Mouse (Mus musculus) forebrain, embryonic 15.5 days (tissue): Measurements from ENCODE around the gene Nup214. TPM values are rescaled to one million over a fixed set of nuclear protein-coding genes. Genes with fewer than 3 reads are reported as not detected.

Experiments used
- ATAC-seq: fragments of 200-750 bp; cut with Nextera tagmentation; replicated peaks from 2 replicates; pipeline ENCODE4 v1.8.0; 2017; ENCODE audit warnings: mild to moderate bottlenecking, moderate TSS enrichment, moderate library complexity
- H3K27ac ChIP-seq: fragments of 300-500 bp; sonication (generic); replicated peaks from 2 replicates; pipeline ENCODE4 v1.5.1; 2015; ENCODE audit warnings: mild to moderate bottlenecking, inconsistent platforms
- H3K27me3 ChIP-seq: fragments of 300-500 bp; sonication (generic); 2 replicates; pipeline ENCODE4 v1.6.1; 2015; ENCODE audit warnings: inconsistent platforms
- H3K36me3 ChIP-seq: fragments of 300-500 bp; sonication (generic); 2 replicates; pipeline ENCODE4 v1.6.1; 2015; ENCODE audit warnings: mild to moderate bottlenecking, inconsistent platforms
- H3K4me1 ChIP-seq: fragments of 300-500 bp; sonication (generic); 2 replicates; pipeline ENCODE4 v1.6.1; 2015; ENCODE audit warnings: inconsistent platforms
- H3K4me2 ChIP-seq: fragments of 300-500 bp; sonication (generic); replicated peaks from 2 replicates; pipeline ENCODE4 v1.6.1; 2015; ENCODE audit warnings: mild to moderate bottlenecking, inconsistent platforms
- H3K4me3 ChIP-seq: fragments of 300-500 bp; sonication (generic); 2 replicates; pipeline ENCODE4 v1.5.1; 2015; ENCODE audit warnings: mild to moderate bottlenecking, inconsistent platforms
- H3K9ac ChIP-seq: fragments of 300-500 bp; sonication (generic); replicated peaks from 2 replicates; pipeline ENCODE4 v1.6.1; 2015; ENCODE audit warnings: mild to moderate bottlenecking, inconsistent platforms
- H3K9me3 ChIP-seq: fragments of 300-500 bp; sonication (generic); 2 replicates; pipeline ENCODE4 v1.6.1; 2016; ENCODE audit warnings: inconsistent platforms
- WGBS: fragments of 180-500 bp; shearing (Covaris S2); methylation state at CpG from one replicate; pipeline ENCODE4 v1.1.7; 2015; ENCODE audit warnings: mixed read lengths; 5-methylcytosine and 5-hydroxymethylcytosine counted together
- polyA plus RNA-seq: library from polyadenylated mRNA; unstranded; fragments of >200 nt; fragmentation: Nextera tagmentation; extraction: Ambion mirVana; gene quantifications from 2 replicates; pipeline ENCODE4 v1.2.1, GENCODE M21; 2015

Gene Nup214
- 72.9 and 77.6 TPM in 2 replicates for polyA plus RNA-seq

- H3K9ac ChIP-seq = peak within 1 kb of the TSS; percentile 90
- H3K27ac ChIP-seq = peak within 1 kb of the TSS; percentile 83
- H3K4me2 ChIP-seq = peak within 1 kb of the TSS; percentile 72
- H3K27me3 ChIP-seq = no peaks in the 10 kb centered on the region
- peaks cover 49% of the 10 kb centered on the region for H3K36me3 ChIP-seq
- under 1% methylated on average over 60 of the region's 60 CpGs for WGBS
- H3K9me3 ChIP-seq = no peaks in the 10 kb centered on the region
- H3K4me1 ChIP-seq = peaks cover 17% of the 10 kb centered on the region
- H3K4me3 ChIP-seq = peak within 1 kb of the TSS; percentile 85
- peak; percentile 99 for ATAC-seq
Observed at GRCm38 (mm10) chr2:31974141-31974808, at the start of gene Nup214. Gene Nup214 (plus strand): TSS chr2:31974436.

DNA sequence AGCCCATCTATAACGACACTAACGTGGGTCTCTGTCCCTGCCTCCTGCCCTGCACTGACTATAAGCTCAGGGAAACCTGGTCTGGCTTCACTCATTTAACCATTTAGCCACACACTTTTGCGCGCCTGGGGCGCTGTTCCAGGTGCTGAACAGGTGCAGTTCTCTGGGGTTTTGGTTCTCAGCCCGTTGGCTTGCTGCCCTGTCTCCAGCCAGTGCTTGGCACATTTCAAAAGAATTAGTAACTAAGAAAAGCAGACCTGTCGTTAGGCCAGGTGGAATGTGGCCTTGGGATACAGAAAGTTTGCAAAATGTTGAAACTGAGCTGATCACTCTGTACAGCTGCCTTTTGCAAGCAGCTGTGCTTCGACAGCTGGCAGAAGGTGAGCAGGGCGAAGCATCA is 49.4 kb upstream of the Nup214 start:
- WGBS = 30% methylated on average over 9 of the region's 9 CpGs
- H3K9ac ChIP-seq = no peak overlapping the region
- no peak overlapping the region for H3K27ac ChIP-seq
- no peak overlapping the region for H3K4me3 ChIP-seq
- H3K4me2 ChIP-seq = no peak overlapping the region
- no peaks in the 10 kb centered on the region for H3K9me3 ChIP-seq
- ATAC-seq = no peak
- H3K4me1 ChIP-seq = no peaks in the 10 kb centered on the region
- no peaks in the 10 kb centered on the region for H3K27me3 ChIP-seq
- no peaks in the 10 kb centered on the region for H3K36me3 ChIP-seq

- ATAC-seq = no peak
- Histone ChIP-seq H3K4me3 (no peak overlapping the region), H3K4me2 (no peak overlapping the region), H3K4me1 (no peaks in the 10 kb centered on the region), H3K36me3 (no peaks in the 10 kb centered on the region), H3K9me3 (no peaks in the 10 kb centered on the region), H3K27ac (no peak overlapping the region), H3K9ac (no peak overlapping the region), H3K27me3 (no peaks in the 10 kb centered on the region)
- WGBS = 58% methylated on average over 4 of the region's 4 CpGs
Observed at GRCm38 (mm10) chr2:31925936-31926335, 48.3 kb upstream of the Nup214 start.

DNA sequence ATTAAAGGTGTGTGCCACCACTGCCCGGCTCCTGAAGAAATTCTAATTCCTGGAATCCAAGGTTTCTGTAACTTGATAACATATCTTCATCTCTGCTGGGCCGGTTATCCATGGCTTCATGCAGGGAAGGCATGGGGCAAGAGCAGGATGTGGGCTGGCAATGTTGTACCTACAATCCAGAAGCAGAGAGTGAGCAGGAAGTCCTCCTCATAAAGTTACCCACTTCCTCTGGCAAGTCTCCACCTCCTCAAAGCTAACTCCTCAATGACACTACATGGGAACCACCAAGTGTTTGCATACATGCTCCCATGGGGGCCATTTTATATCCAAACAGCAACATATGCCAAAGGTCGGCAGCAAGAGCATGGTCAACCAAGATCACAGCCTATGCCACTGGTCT is 44.6 kb upstream of the Nup214 start:
- ATAC-seq = no peak
- Histone ChIP-seq H3K36me3 (no peaks in the 10 kb centered on the region), H3K9ac (no peak overlapping the region), H3K9me3 (no peaks in the 10 kb centered on the region), H3K4me1 (no peaks in the 10 kb centered on the region), H3K4me3 (no peak overlapping the region), H3K27ac (no peak overlapping the region), H3K4me2 (no peak overlapping the region), H3K27me3 (no peaks in the 10 kb centered on the region)
- WGBS = 93% methylated on average over 3 of the region's 3 CpGs

DNA sequence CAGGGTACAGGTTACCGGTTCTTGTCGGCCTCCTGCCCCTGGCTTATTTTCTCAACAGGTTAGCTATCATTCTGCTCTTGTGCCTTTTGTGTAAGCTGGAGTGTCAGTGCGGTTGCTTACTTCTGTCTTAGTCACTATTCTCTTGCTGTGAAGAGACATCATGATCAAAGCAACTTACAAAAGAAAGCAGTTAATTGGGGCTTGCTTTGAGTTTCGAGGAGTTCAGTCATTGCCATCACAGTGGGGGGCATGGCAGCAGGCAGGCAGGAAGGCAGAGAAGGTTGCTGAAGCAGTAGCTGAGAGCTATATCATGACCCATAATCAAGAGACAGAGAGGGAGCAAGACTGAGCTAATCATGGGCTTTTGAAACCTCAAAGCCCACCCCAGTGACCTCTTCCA is 39.7 kb upstream of the Nup214 start:
- no peaks in the 10 kb centered on the region for H3K4me1 ChIP-seq
- no peaks in the 10 kb centered on the region for H3K36me3 ChIP-seq
- H3K4me2 ChIP-seq = no peak overlapping the region
- no peaks in the 10 kb centered on the region for H3K9me3 ChIP-seq
- 14% methylated on average over 4 of the region's 4 CpGs for WGBS
- ATAC-seq = no peak
- no peak overlapping the region for H3K4me3 ChIP-seq
- no peak overlapping the region for H3K27ac ChIP-seq
- H3K27me3 ChIP-seq = no peaks in the 10 kb centered on the region
- no peak overlapping the region for H3K9ac ChIP-seq

- no peak overlapping the region for H3K9ac ChIP-seq
- no peaks in the 10 kb centered on the region for H3K9me3 ChIP-seq
- H3K4me3 ChIP-seq = no peak overlapping the region
- 34% methylated on average over 4 of the region's 4 CpGs for WGBS
- ATAC-seq = no peak
- no peaks in the 10 kb centered on the region for H3K27me3 ChIP-seq
- no peak overlapping the region for H3K4me2 ChIP-seq
- no peaks in the 10 kb centered on the region for H3K4me1 ChIP-seq
- no peaks in the 10 kb centered on the region for H3K36me3 ChIP-seq
- no peak overlapping the region for H3K27ac ChIP-seq
Observed at GRCm38 (mm10) chr2:31935054-31935453, 39.2 kb upstream of the Nup214 start.

- H3K27ac ChIP-seq = no peak overlapping the region
Observed at GRCm38 (mm10) chr2:31938298-31938697, 35.9 kb upstream of the Nup214 start.

GRCm38 (mm10) chr2:31943011-31943410 is 31.2 kb upstream of the Nup214 start:
- no peaks in the 10 kb centered on the region for H3K9me3 ChIP-seq
- H3K4me1 ChIP-seq = no peaks in the 10 kb centered on the region
- H3K36me3 ChIP-seq = no peaks in the 10 kb centered on the region
- no peak overlapping the region for H3K4me2 ChIP-seq
- no peak overlapping the region for H3K9ac ChIP-seq
- ATAC-seq = no peak
- WGBS = 79% methylated on average over 4 of the region's 4 CpGs
- no peaks in the 10 kb centered on the region for H3K27me3 ChIP-seq
- H3K27ac ChIP-seq = no peak overlapping the region
- H3K4me3 ChIP-seq = no peak overlapping the region

More at GRCm38 (mm10) chr2:31938298-31938697, 35.9 kb upstream of the Nup214 start:
- no peak for ATAC-seq
- H3K4me1 ChIP-seq = no peaks in the 10 kb centered on the region
- H3K9ac ChIP-seq = no peak overlapping the region
- H3K9me3 ChIP-seq = no peaks in the 10 kb centered on the region
- H3K4me2 ChIP-seq = no peak overlapping the region
- WGBS = 86% methylated on average over 1 of the region's 1 CpGs
- no peak overlapping the region for H3K4me3 ChIP-seq
- H3K36me3 ChIP-seq = no peaks in the 10 kb centered on the region
- no peaks in the 10 kb centered on the region for H3K27me3 ChIP-seq

GRCm38 (mm10) chr2:31945580-31945979 is 28.7 kb upstream of the Nup214 start:
- no peak for ATAC-seq

DNA sequence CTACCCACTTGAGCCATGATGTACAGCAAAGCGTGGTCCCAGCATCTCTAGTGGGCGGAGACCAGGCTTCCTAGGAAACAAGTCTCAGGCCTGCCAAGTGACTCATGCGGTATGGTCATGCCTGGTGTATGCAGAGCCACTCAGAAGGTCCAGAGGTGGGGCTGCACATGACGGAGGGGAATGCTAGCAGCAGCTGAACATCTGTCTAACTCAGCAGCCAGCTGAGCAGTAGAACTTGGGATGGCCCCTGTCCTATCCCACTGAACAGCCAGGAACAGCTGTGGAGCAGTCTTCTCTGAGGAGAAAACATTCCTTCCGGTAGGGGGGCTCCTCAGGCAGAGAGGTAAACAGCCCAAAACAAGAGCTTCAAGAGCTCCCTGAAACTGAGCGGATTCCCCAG is 25.8 kb upstream of the Nup214 start:
- peaks cover 29% of the 10 kb centered on the region for H3K4me1 ChIP-seq
- no peak overlapping the region for H3K9ac ChIP-seq
- H3K4me2 ChIP-seq = no peak overlapping the region
- H3K4me3 ChIP-seq = no peak overlapping the region
- 89% methylated on average over 6 of the region's 6 CpGs for WGBS
- no peaks in the 10 kb centered on the region for H3K27me3 ChIP-seq
- no peaks in the 10 kb centered on the region for H3K9me3 ChIP-seq
- ATAC-seq = no peak
- H3K36me3 ChIP-seq = no peaks in the 10 kb centered on the region
- no peak overlapping the region for H3K27ac ChIP-seq

More at GRCm38 (mm10) chr2:31945580-31945979, 28.7 kb upstream of the Nup214 start:
- no peak overlapping the region for H3K4me2 ChIP-seq
- H3K9ac ChIP-seq = no peak overlapping the region
- no peak overlapping the region for H3K4me3 ChIP-seq
- H3K27me3 ChIP-seq = no peaks in the 10 kb centered on the region
- no peaks in the 10 kb centered on the region for H3K36me3 ChIP-seq
- no peak overlapping the region for H3K27ac ChIP-seq
- no peaks in the 10 kb centered on the region for H3K9me3 ChIP-seq
- H3K4me1 ChIP-seq = peaks cover 7% of the 10 kb centered on the region
- WGBS = 86% methylated on average over 2 of the region's 2 CpGs

DNA sequence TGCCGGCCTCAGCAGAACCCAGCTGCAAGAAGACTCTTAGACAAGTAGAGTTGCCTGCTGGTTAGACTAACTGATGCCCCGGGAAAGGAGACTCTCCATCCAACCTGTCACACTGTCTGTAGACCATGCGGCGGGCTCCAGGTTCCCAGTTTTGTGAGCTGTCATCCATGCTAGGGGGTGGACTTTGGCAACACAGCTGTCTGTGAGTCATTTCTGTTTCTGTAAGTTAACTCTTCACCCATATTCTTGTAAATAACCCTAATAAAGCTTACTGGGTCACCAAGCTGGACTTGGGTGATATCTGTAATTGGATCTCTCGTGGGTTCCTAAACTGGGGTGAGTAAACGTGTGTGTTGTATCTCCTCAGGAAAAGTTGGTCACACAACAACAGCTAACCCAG is 25.4 kb upstream of the Nup214 start:
- Histone ChIP-seq H3K4me1 (peaks cover 29% of the 10 kb centered on the region), H3K27ac (no peak overlapping the region), H3K4me2 (no peak overlapping the region), H3K9me3 (no peaks in the 10 kb centered on the region), H3K9ac (no peak overlapping the region), H3K4me3 (no peak overlapping the region), H3K27me3 (no peaks in the 10 kb centered on the region), H3K36me3 (no peaks in the 10 kb centered on the region)
- WGBS = 80% methylated on average over 6 of the region's 6 CpGs
- ATAC-seq = no peak

DNA sequence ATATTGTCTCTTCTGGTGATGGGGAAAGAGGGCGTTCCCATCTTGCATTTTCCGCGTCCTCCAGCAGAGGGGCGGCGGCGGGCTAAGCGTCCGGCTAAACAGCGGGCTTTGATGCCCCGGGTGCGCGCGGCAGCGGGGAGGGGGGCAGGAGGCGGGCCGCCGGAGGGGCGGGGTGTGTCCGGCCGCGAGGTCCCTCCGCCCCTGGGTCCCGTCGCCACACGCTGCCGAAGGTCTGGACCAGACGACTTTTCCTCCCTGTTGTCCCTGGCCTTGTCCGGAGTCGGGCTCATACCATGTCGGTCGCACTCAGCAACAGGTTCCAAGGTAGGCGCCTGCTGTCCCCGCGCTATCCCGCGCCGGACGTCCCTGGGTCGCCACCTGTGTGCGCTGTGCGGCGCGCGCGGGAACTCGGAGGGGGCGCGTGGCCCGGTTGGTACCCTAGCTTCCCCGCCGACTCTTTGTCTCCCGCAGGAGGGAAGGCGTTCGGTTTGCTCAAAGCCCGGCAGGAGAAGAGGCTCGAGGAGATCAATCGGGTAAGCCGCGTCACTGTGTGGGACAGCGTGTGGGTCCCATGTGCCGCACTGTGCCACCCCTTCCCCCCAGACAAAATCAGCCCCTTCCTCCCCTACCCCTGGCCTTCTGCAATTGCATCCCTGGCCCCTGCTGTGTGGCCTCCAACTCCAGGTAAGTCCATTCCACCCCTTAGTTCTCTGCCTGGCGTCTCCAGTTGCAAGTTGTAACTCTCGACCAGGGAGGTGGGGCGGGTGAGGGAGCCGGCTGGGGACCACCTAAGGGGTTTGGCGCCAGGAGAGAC is 24.0 kb upstream of the Nup214 start, which contains the start of gene Aif1l:
Gene Aif1l (plus strand): TSS at position 82 of the 814 bp plus-strand sequence.
- peaks cover 29% of the 10 kb centered on the region for H3K4me1 ChIP-seq
- H3K9me3 ChIP-seq = no peaks in the 10 kb centered on the region
- peak within 1 kb of the TSS; percentile 77 for H3K9ac ChIP-seq
- H3K4me2 ChIP-seq = peak within 1 kb of the TSS; percentile 97
- 0% methylated on average over 63 of the region's 66 CpGs for WGBS
- 0 out of 2 replicates have a peak within 1 kb of the TSS, but pooled peaks have one; percentile 8 for H3K27ac ChIP-seq
- ATAC-seq = peak; percentile 74
- peak within 1 kb of the TSS; percentile 86 for H3K4me3 ChIP-seq
- no peaks in the 10 kb centered on the region for H3K36me3 ChIP-seq
- no peaks in the 10 kb centered on the region for H3K27me3 ChIP-seq
